Mouse (Mus musculus): ENCODE data around the gene Nkiras2.
"Not testable (repeated sequence)": the region's sequence is repeated elsewhere in the genome, so short reads cannot be mapped to it uniquely, and the experiment has no call there.

DNA sequence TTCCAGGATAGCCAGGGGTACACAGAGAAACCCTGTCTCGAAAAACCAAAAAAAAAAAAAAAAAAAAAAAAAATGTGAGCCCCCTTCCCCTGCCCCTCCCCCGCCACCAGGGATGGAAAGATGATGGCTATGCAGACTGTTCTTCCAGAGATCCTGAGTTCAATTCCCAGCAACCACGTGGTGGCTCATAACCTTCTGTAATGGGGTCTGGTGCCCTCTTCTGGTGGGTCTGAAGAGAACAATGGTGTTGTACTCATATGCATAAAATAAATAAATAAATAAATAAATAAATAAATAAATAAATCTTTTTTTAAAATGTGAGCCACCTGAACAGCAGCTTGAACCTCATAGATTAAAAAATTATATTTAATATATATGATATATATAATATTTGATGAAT, 36.5 kb downstream of the Nkiras2 start:
- TF ChIP-seq CTCF (IDR thresholded peaks at IDR 0.05; ENCODE audit: low read depth) = peak; percentile 25; the same call in 1 of the 2 replicates
- not testable (repeated sequence) for TF ChIP-seq EP300 (IDR thresholded peaks at IDR 0.05; ENCODE audit: low read depth)

All from liver, embryonic 14.5 days (tissue).